Mouse (Mus musculus): Measurements from ENCODE around the gene Glmn. TPM values are rescaled to one million over a fixed set of nuclear protein-coding genes. Genes with fewer than 3 reads are reported as not detected.
A peak's percentile ranks its signal among the peaks of the same experiment; 100 is the strongest.

The Glmn gene
- 10 to 100 TPM; 20.2 to 22.3 TPM for total RNA-seq (2021)

GRCm38 (mm10) chr5:107597301-107598077 is at the start of gene Glmn, which contains the start of gene Rpap2:
TSS of gene Glmn (minus strand) at chr5:107597888.
TSS of gene Rpap2 (plus strand) at chr5:107597373.
- intact Hi-C loops (cut with DNase I), result no loop called here
- DNase-seq (ENCODE audit: extremely low spot score in 1 of 2, low spot score in 2 of 2), result peak; percentile 73 to 89

GRCm38 (mm10) chr5:107645935-107646334 is 48.2 kb upstream of the Glmn start:
- intact Hi-C loops (cut with DNase I), result no loop called here

GRCm38 (mm10) chr5:107644595-107644994 is 46.9 kb upstream of the Glmn start:
- DNase-seq (ENCODE audit: extremely low spot score in 1 of 2, low spot score in 2 of 2), result no peak
- intact Hi-C loops (cut with DNase I), result no loop called here

More at GRCm38 (mm10) chr5:107645935-107646334, 48.2 kb upstream of the Glmn start:
- no peak for DNase-seq (ENCODE audit: extremely low spot score in 1 of 2, low spot score in 2 of 2)

GRCm38 (mm10) chr5:107638366-107638765 is 40.7 kb upstream of the Glmn start:
- DNase-seq (ENCODE audit: extremely low spot score in 1 of 2, low spot score in 2 of 2), result no peak

GRCm38 (mm10) chr5:107637106-107637505 is 39.4 kb upstream of the Glmn start:
- intact Hi-C loops (cut with DNase I), result no loop called here
- DNase-seq (ENCODE audit: extremely low spot score in 1 of 2, low spot score in 2 of 2), result no peak

More at GRCm38 (mm10) chr5:107638366-107638765, 40.7 kb upstream of the Glmn start:
- intact Hi-C loops (cut with DNase I), result no loop called here

- no peak for DNase-seq (ENCODE audit: extremely low spot score in 1 of 2, low spot score in 2 of 2)
- intact Hi-C loops (cut with DNase I), result no loop called here
Observed at GRCm38 (mm10) chr5:107633651-107634050, 36.0 kb upstream of the Glmn start.

GRCm38 (mm10) chr5:107621327-107621726 is 23.6 kb upstream of the Glmn start:
- intact Hi-C loops (cut with DNase I), result no loop called here
- DNase-seq (ENCODE audit: extremely low spot score in 1 of 2, low spot score in 2 of 2), result no peak

GRCm38 (mm10) chr5:107617986-107618385 is 20.3 kb upstream of the Glmn start:
- no peak for DNase-seq (ENCODE audit: extremely low spot score in 1 of 2, low spot score in 2 of 2)
- intact Hi-C loops (cut with DNase I), result loop anchor here (10.0 kb wide), 1 partner anchor 167 kb away; no protein-coding TSS in a partner anchor

- peak; percentile 40 to 65 for DNase-seq (ENCODE audit: extremely low spot score in 1 of 2, low spot score in 2 of 2)
- intact Hi-C loops (cut with DNase I), result loop anchor here (5.0 to 10.0 kb wide), 2 partner anchors 174 to 291 kb away; partner anchors contain the start of gene Rpl5
Observed at GRCm38 (mm10) chr5:107611224-107611623, 13.5 kb upstream of the Glmn start.

GRCm38 (mm10) chr5:107598380-107598779 is 692 bp upstream of the Glmn start:
- no peak for DNase-seq (ENCODE audit: extremely low spot score in 1 of 2, low spot score in 2 of 2)
- intact Hi-C loops (cut with DNase I), result no loop called here

- peak in 1 of 2 experiments; percentile 3 for DNase-seq (ENCODE audit: extremely low spot score in 1 of 2, low spot score in 2 of 2)
- intact Hi-C loops (cut with DNase I), result no loop called here
Observed at GRCm38 (mm10) chr5:107569148-107569547, 28.5 kb downstream of the Glmn start.

GRCm38 (mm10) chr5:107556969-107557368 is 40.7 kb downstream of the Glmn start:
- intact Hi-C loops (cut with DNase I), result no loop called here
- no peak for DNase-seq (ENCODE audit: extremely low spot score in 1 of 2, low spot score in 2 of 2)

- DNase-seq (ENCODE audit: extremely low spot score in 1 of 2, low spot score in 2 of 2), result no peak
- intact Hi-C loops (cut with DNase I), result no loop called here
Observed at GRCm38 (mm10) chr5:107554336-107554735, 43.4 kb downstream of the Glmn start.

- intact Hi-C loops (cut with DNase I), result no loop called here
- DNase-seq (ENCODE audit: extremely low spot score in 1 of 2, low spot score in 2 of 2), result no peak
Observed at GRCm38 (mm10) chr5:107548444-107548843, 49.2 kb downstream of the Glmn start.

- intact Hi-C loops (cut with DNase I), result loop anchor here (2.0 kb wide), 1 partner anchor 35 kb away; no protein-coding TSS in a partner anchor
- DNase-seq (ENCODE audit: extremely low spot score in 1 of 2, low spot score in 2 of 2), result no peak
Observed at GRCm38 (mm10) chr5:107547955-107548354, 49.7 kb downstream of the Glmn start.

- intact Hi-C loops (cut with DNase I), result loop anchor here (2.0 kb wide), 1 partner anchor 33 kb away; no protein-coding TSS in a partner anchor
- no peak for DNase-seq (ENCODE audit: extremely low spot score in 1 of 2, low spot score in 2 of 2)
Observed at GRCm38 (mm10) chr5:107545927-107546326, 51.8 kb downstream of the Glmn start.

- intact Hi-C loops (cut with DNase I), result no loop called here
- DNase-seq (ENCODE audit: extremely low spot score in 1 of 2, low spot score in 2 of 2), result no peak
Observed at GRCm38 (mm10) chr5:107541696-107542095, 56.0 kb downstream of the Glmn start.

- intact Hi-C loops (cut with DNase I), result no loop called here
Observed at GRCm38 (mm10) chr5:107534581-107534980, 63.1 kb downstream of the Glmn start, which contains the start of gene 1700028K03Rik. TSS of gene 1700028K03Rik (plus strand) at chr5:107534709.

GRCm38 (mm10) chr5:107533590-107533989 is 64.1 kb downstream of the Glmn start:
- intact Hi-C loops (cut with DNase I), result no loop called here

More at GRCm38 (mm10) chr5:107534581-107534980, 63.1 kb downstream of the Glmn start, which contains the start of gene 1700028K03Rik:
- DNase-seq (ENCODE audit: extremely low spot score in 1 of 2, low spot score in 2 of 2), result no peak

GRCm38 (mm10) chr5:107528856-107529255 is 68.8 kb downstream of the Glmn start:
- no peak for DNase-seq (ENCODE audit: extremely low spot score in 1 of 2, low spot score in 2 of 2)
- intact Hi-C loops (cut with DNase I), result no loop called here

More at GRCm38 (mm10) chr5:107533590-107533989, 64.1 kb downstream of the Glmn start:
- no peak for DNase-seq (ENCODE audit: extremely low spot score in 1 of 2, low spot score in 2 of 2)

Data from left cerebral cortex, postnatal 10 days (tissue).